Mouse (Mus musculus) limb, embryonic 13.5 days (tissue): ENCODE results near the gene Nlrp4f. TPM values are rescaled to one million over a fixed set of nuclear protein-coding genes. Genes with fewer than 3 reads are reported as not detected.

Experiments used
- ATAC-seq: fragments of 200-750 bp; cut with Nextera tagmentation; 2 replicates; pipeline ENCODE4 v1.8.0; 2017; ENCODE audit warnings: low read depth, moderate number of reproducible peaks, moderate TSS enrichment; ENCODE audit not compliant: low FRiP score
- H3K27ac ChIP-seq: fragments of 300-500 bp; sonication (generic); 2 replicates; pipeline ENCODE4 v1.5.1; 2015; ENCODE audit warnings: inconsistent platforms, mild to moderate bottlenecking, moderate library complexity
- H3K27me3 ChIP-seq: fragments of 300-500 bp; sonication (generic); 2 replicates; pipeline ENCODE4 v1.6.1; 2015; ENCODE audit warnings: mild to moderate bottlenecking, inconsistent platforms
- H3K36me3 ChIP-seq: fragments of 300-500 bp; sonication (generic); 2 replicates; pipeline ENCODE4 v1.6.1; 2015; ENCODE audit warnings: inconsistent platforms, mild to moderate bottlenecking, moderate library complexity
- H3K4me1 ChIP-seq: fragments of 300-500 bp; sonication (generic); 2 replicates; pipeline ENCODE4 v1.6.1; 2015; ENCODE audit warnings: inconsistent platforms
- H3K4me2 ChIP-seq: fragments of 300-500 bp; sonication (generic); replicated peaks from 2 replicates; pipeline ENCODE4 v1.6.1; 2015; ENCODE audit warnings: inconsistent platforms, mild to moderate bottlenecking, moderate library complexity
- H3K4me3 ChIP-seq: fragments of 300-500 bp; sonication (generic); 2 replicates; pipeline ENCODE4 v1.5.1; 2015; ENCODE audit warnings: moderate library complexity, mild to moderate bottlenecking, inconsistent platforms
- H3K9ac ChIP-seq: fragments of 300-500 bp; sonication (generic); 2 replicates; pipeline ENCODE4 v1.6.1; 2015; ENCODE audit warnings: mild to moderate bottlenecking, inconsistent platforms
- H3K9me3 ChIP-seq: fragments of 300-500 bp; sonication (generic); 2 replicates; pipeline ENCODE4 v1.6.1; 2016; ENCODE audit warnings: inconsistent platforms
- WGBS: fragments of 180-500 bp; shearing (Covaris S2); methylation state at CpG from one replicate; pipeline ENCODE4 v1.1.7; 2015; 5-methylcytosine and 5-hydroxymethylcytosine counted together
- polyA plus RNA-seq: library from polyadenylated mRNA; unstranded; fragments of >200 nt; fragmentation: Nextera tagmentation; extraction: Ambion mirVana; gene quantifications from 2 replicates; pipeline ENCODE4 v1.2.1, GENCODE M21; 2015

Gene Nlrp4f
- polyA plus RNA-seq, 1 experiment from 2014 or later, result 0.04 TPM

GRCm38 (mm10) chr13:65175734-65176471, 29.9 kb downstream of the Nlrp4f start:
- ATAC-seq, result 0 out of 2 replicates have a peak, but pooled peaks have one; percentile 36
- peak overlapping the region; percentile 48 for H3K9ac ChIP-seq
- no peak overlapping the region for H3K27ac ChIP-seq

GRCm38 (mm10) chr13:65174102-65174501, 31.7 kb downstream of the Nlrp4f start:
- 78% methylated on average over 3 of the region's 3 CpGs for whole genome bisulfite sequencing
- no peaks in the 10 kb centered on the region for H3K9me3 ChIP-seq
- H3K36me3 ChIP-seq, result no peaks in the 10 kb centered on the region
- H3K9ac ChIP-seq, result no peak overlapping the region
- no peak overlapping the region for H3K4me2 ChIP-seq
- H3K27ac ChIP-seq, result no peak overlapping the region
- no peak for ATAC-seq
- no peak overlapping the region for H3K4me3 ChIP-seq
- H3K4me1 ChIP-seq, result no peaks in the 10 kb centered on the region
- H3K27me3 ChIP-seq, result no peaks in the 10 kb centered on the region

More at GRCm38 (mm10) chr13:65175734-65176471, 29.9 kb downstream of the Nlrp4f start:
- H3K4me1 ChIP-seq, result no peaks in the 10 kb centered on the region
- no peaks in the 10 kb centered on the region for H3K9me3 ChIP-seq
- 19% methylated on average over 43 of the region's 46 CpGs for WGBS
- no peaks in the 10 kb centered on the region for H3K36me3 ChIP-seq
- H3K4me3 ChIP-seq, result peak overlapping the region; percentile 26
- no peaks in the 10 kb centered on the region for H3K27me3 ChIP-seq
- peak overlapping the region; percentile 60 for H3K4me2 ChIP-seq

- H3K4me1 ChIP-seq, result no peaks in the 10 kb centered on the region
These were observed 55.8 kb downstream of the Nlrp4f start, which contains the start of gene Olfr466 for GRCm38 (mm10) chr13:65149940-65150339. TSS of gene Olfr466 (plus strand) at chr13:65150240.

GRCm38 (mm10) chr13:65137789-65138188, 68.0 kb downstream of the Nlrp4f start, which contains the start of gene Olfr465-ps1:
TSS of gene Olfr465-ps1 (plus strand) at chr13:65138089.
- 0 out of 2 replicates have a peak, but pooled peaks cover 4% of the 10 kb centered on the region for H3K9me3 ChIP-seq
- H3K9ac ChIP-seq, result no peak within 1 kb of the TSS
- H3K4me2 ChIP-seq, result no peak within 1 kb of the TSS
- H3K4me1 ChIP-seq, result no peaks in the 10 kb centered on the region
- no peak for ATAC-seq
- WGBS, result 84% methylated on average over 4 of the region's 4 CpGs
- H3K4me3 ChIP-seq, result no peak within 1 kb of the TSS
- H3K36me3 ChIP-seq, result no peaks in the 10 kb centered on the region
- no peak within 1 kb of the TSS for H3K27ac ChIP-seq
- H3K27me3 ChIP-seq, result no peaks in the 10 kb centered on the region

More at GRCm38 (mm10) chr13:65149940-65150339, 55.8 kb downstream of the Nlrp4f start, which contains the start of gene Olfr466:
- WGBS, result 88% methylated on average over 1 of the region's 1 CpGs
- no peaks in the 10 kb centered on the region for H3K36me3 ChIP-seq
- no peak within 1 kb of the TSS for H3K27ac ChIP-seq
- no peak within 1 kb of the TSS for H3K4me2 ChIP-seq
- no peak within 1 kb of the TSS for H3K9ac ChIP-seq
- 0 out of 2 replicates have a peak, but pooled peaks cover 3% of the 10 kb centered on the region for H3K9me3 ChIP-seq
- ATAC-seq, result no peak
- no peak within 1 kb of the TSS for H3K4me3 ChIP-seq
- H3K27me3 ChIP-seq, result no peaks in the 10 kb centered on the region

Other genes with a start within 250 kb of the Nlrp4f start
- not detected in 2 replicates for gene Spata31d1c, start 172.9 kb downstream of the Nlrp4f start, polyA plus RNA-seq
- gene Prss47, start 153.2 kb downstream of the Nlrp4f start, polyA plus RNA-seq, result not detected in 2 replicates
- gene Mfsd14b, start 93.0 kb downstream of the Nlrp4f start, polyA plus RNA-seq, result 58.8 and 61.5 TPM in 2 replicates
- not detected in 2 replicates for gene Olfr465-ps1, start 67.9 kb downstream of the Nlrp4f start, polyA plus RNA-seq
- not detected in 2 replicates for gene Olfr466, start 55.7 kb downstream of the Nlrp4f start, polyA plus RNA-seq
- not detected in 2 replicates for gene Gm10775, start 53.6 kb upstream of the Nlrp4f start, polyA plus RNA-seq
- gene Zfp369, start 72.8 kb upstream of the Nlrp4f start, polyA plus RNA-seq, result 15.4 and 20.2 TPM in 2 replicates